Mouse (Mus musculus) intestine, embryonic 14.5 days (tissue): ENCODE results near the gene Serhl. TPM values are rescaled to one million over a fixed set of nuclear protein-coding genes. Genes with fewer than 3 reads are reported as not detected.
"Not testable (repeated sequence)": the region's sequence is repeated elsewhere in the genome, so short reads cannot be mapped to it uniquely, and the experiment has no call there.

Experiments
- ATAC-seq: fragments of 200-750 bp; cut with Nextera tagmentation; replicated peaks from 2 replicates; pipeline ENCODE4 v1.8.0; 2017; ENCODE audit warnings: low read depth, moderate number of reproducible peaks, moderate TSS enrichment, moderate library complexity; ENCODE audit not compliant: low FRiP score, low TSS enrichment
- DNase-seq: peaks from one replicate; pipeline ENCODE4 v3.0.0-alpha.2; 2018; ENCODE audit warnings: low spot score
- H3K27ac ChIP-seq: fragments of 300-500 bp; sonication (generic); 2 replicates; pipeline ENCODE4 v1.5.1; 2014; ENCODE audit warnings: low read depth, mild to moderate bottlenecking, control low read depth
- H3K27me3 ChIP-seq: fragments of 300-500 bp; sonication (generic); replicated peaks from 2 replicates; pipeline ENCODE4 v1.6.1; 2014; ENCODE audit warnings: low read length, control low read depth; ENCODE audit not compliant: control insufficient read depth, insufficient read depth
- H3K36me3 ChIP-seq: fragments of 300-500 bp; sonication (generic); 2 replicates; pipeline ENCODE4 v1.6.1; 2014; ENCODE audit warnings: low read length, control low read depth; ENCODE audit not compliant: control insufficient read depth, insufficient read depth
- H3K4me1 ChIP-seq: fragments of 300-500 bp; sonication (generic); replicated peaks from 2 replicates; pipeline ENCODE4 v1.6.1; 2014; ENCODE audit warnings: low read length, control low read depth, mixed read lengths; ENCODE audit not compliant: control insufficient read depth, insufficient read depth
- H3K4me2 ChIP-seq: fragments of 300-500 bp; sonication (generic); 2 replicates; pipeline ENCODE4 v1.6.1; 2014; ENCODE audit warnings: low read length
- H3K4me3 ChIP-seq: fragments of 300-500 bp; sonication (generic); 2 replicates; pipeline ENCODE4 v1.5.1; 2014; ENCODE audit warnings: low read depth, low read length, control low read depth, mixed read lengths
- H3K9ac ChIP-seq: fragments of 300-500 bp; sonication (generic); 2 replicates; pipeline ENCODE4 v1.6.1; 2014; ENCODE audit warnings: mild to moderate bottlenecking, low read length
- H3K9me3 ChIP-seq: fragments of 300-500 bp; sonication (generic); 2 replicates; pipeline ENCODE4 v1.6.1; 2016; ENCODE audit warnings: low read length, control low read depth; ENCODE audit not compliant: control insufficient read depth
- WGBS: fragments of 180-500 bp; shearing (Covaris S2); extraction: QIAGEN DNeasy Blood & Tissue Kit; methylation state at CpG from one replicate; pipeline ENCODE4 v1.1.7; 2014; 5-methylcytosine and 5-hydroxymethylcytosine counted together
- polyA plus RNA-seq: library from polyadenylated mRNA; unstranded; fragments of >200 nt; fragmentation: Nextera tagmentation; extraction: Ambion mirVana; gene quantifications from 2 replicates; pipeline ENCODE4 v1.2.1, GENCODE M21; 2014

The Serhl gene
- polyA plus RNA-seq, 1 experiment from 2014 or later: 71.9 TPM

GRCm38 (mm10) chr15:83055569-83055968, 33.7 kb upstream of the Serhl start:
- H3K9me3 ChIP-seq: no peaks in the 10 kb centered on the region
- no peak overlapping the region for H3K4me2 ChIP-seq
- H3K4me3 ChIP-seq: no peak overlapping the region
- peaks cover 8% of the 10 kb centered on the region for H3K4me1 ChIP-seq
- DNase-seq: no peak
- no peaks in the 10 kb centered on the region for H3K36me3 ChIP-seq
- H3K27me3 ChIP-seq: no peaks in the 10 kb centered on the region
- ATAC-seq: no peak
- no peak overlapping the region for H3K27ac ChIP-seq
- no peak overlapping the region for H3K9ac ChIP-seq
- 54% methylated on average over 5 of the region's 5 CpGs for WGBS

- Histone ChIP-seq H3K27ac (no peak overlapping the region), H3K9ac (peak overlapping the region; percentile 22), H3K4me2 (peak overlapping the region; percentile 74), H3K36me3 (no peaks in the 10 kb centered on the region), H3K4me1 (peaks cover 8% of the 10 kb centered on the region), H3K9me3 (no peaks in the 10 kb centered on the region), H3K4me3 (peak overlapping the region; percentile 31), H3K27me3 (no peaks in the 10 kb centered on the region)
- ATAC-seq: no peak
- WGBS: under 1% methylated on average over 29 of the region's 29 CpGs
- DNase-seq: peak; percentile 72
Observed at GRCm38 (mm10) chr15:83056378-83057083, 32.8 kb upstream of the Serhl start.

GRCm38 (mm10) chr15:83057533-83057932, 31.8 kb upstream of the Serhl start:
- Histone ChIP-seq H3K4me2 (no peak overlapping the region), H3K9me3 (no peaks in the 10 kb centered on the region), H3K4me3 (no peak overlapping the region), H3K4me1 (peaks cover 8% of the 10 kb centered on the region), H3K27me3 (no peaks in the 10 kb centered on the region), H3K9ac (no peak overlapping the region), H3K27ac (no peak overlapping the region), H3K36me3 (no peaks in the 10 kb centered on the region)
- no peak for DNase-seq
- 69% methylated on average over 8 of the region's 8 CpGs for WGBS
- ATAC-seq: no peak

- Histone ChIP-seq H3K36me3 (no peaks in the 10 kb centered on the region), H3K4me2 (no peak overlapping the region), H3K9me3 (no peaks in the 10 kb centered on the region), H3K4me3 (no peak overlapping the region), H3K9ac (no peak overlapping the region), H3K27me3 (no peaks in the 10 kb centered on the region), H3K27ac (no peak overlapping the region), H3K4me1 (peaks cover 8% of the 10 kb centered on the region)
- 55% methylated on average over 5 of the region's 5 CpGs for WGBS
- ATAC-seq (no peak), DNase-seq (no peak)
Observed at GRCm38 (mm10) chr15:83059233-83059660, 30.1 kb upstream of the Serhl start.

- WGBS: 14% methylated on average over 5 of the region's 5 CpGs
- no peak overlapping the region for H3K9ac ChIP-seq
- no peaks in the 10 kb centered on the region for H3K27me3 ChIP-seq
- no peak overlapping the region for H3K27ac ChIP-seq
- no peak overlapping the region for H3K4me3 ChIP-seq
- no peaks in the 10 kb centered on the region for H3K9me3 ChIP-seq
- H3K4me1 ChIP-seq: peaks cover under 1% of the 10 kb centered on the region; the same call in 1 of the 2 replicates
- H3K36me3 ChIP-seq: no peaks in the 10 kb centered on the region
- no peak overlapping the region for H3K4me2 ChIP-seq
- DNase-seq (no peak), ATAC-seq (no peak)
Observed at GRCm38 (mm10) chr15:83061689-83062088, 27.6 kb upstream of the Serhl start.

- DNase-seq, H3K4me2 ChIP-seq, H3K27me3 ChIP-seq, H3K4me1 ChIP-seq, H3K36me3 ChIP-seq, ATAC-seq, H3K27ac ChIP-seq, H3K9ac ChIP-seq, H3K4me3 ChIP-seq, H3K9me3 ChIP-seq: not testable (repeated sequence)
- 81% methylated on average over 2 of the region's 2 CpGs for WGBS
Observed at GRCm38 (mm10) chr15:83062582-83062981, 26.7 kb upstream of the Serhl start.

GRCm38 (mm10) chr15:83065543-83065942, 23.8 kb upstream of the Serhl start:
- Histone ChIP-seq H3K9ac (no peak overlapping the region), H3K36me3 (no peaks in the 10 kb centered on the region), H3K4me1 (no peaks in the 10 kb centered on the region), H3K9me3 (no peaks in the 10 kb centered on the region), H3K27me3 (no peaks in the 10 kb centered on the region), H3K27ac (no peak overlapping the region), H3K4me3 (no peak overlapping the region), H3K4me2 (no peak overlapping the region)
- DNase-seq: no peak
- ATAC-seq: no peak
- 73% methylated on average over 4 of the region's 4 CpGs for WGBS

GRCm38 (mm10) chr15:83068270-83068669, 21.0 kb upstream of the Serhl start:
- H3K9ac ChIP-seq: no peak overlapping the region
- no peak overlapping the region for H3K4me2 ChIP-seq
- no peaks in the 10 kb centered on the region for H3K27me3 ChIP-seq
- H3K4me3 ChIP-seq: no peak overlapping the region
- 94% methylated on average over 5 of the region's 5 CpGs for WGBS
- ATAC-seq (no peak), DNase-seq (no peak)
- no peaks in the 10 kb centered on the region for H3K9me3 ChIP-seq
- H3K27ac ChIP-seq: no peak overlapping the region
- no peaks in the 10 kb centered on the region for H3K4me1 ChIP-seq
- H3K36me3 ChIP-seq: no peaks in the 10 kb centered on the region

- no peaks in the 10 kb centered on the region for H3K4me1 ChIP-seq
- H3K4me3 ChIP-seq: no peak overlapping the region
- no peak overlapping the region for H3K27ac ChIP-seq
- H3K27me3 ChIP-seq: no peaks in the 10 kb centered on the region
- no peak overlapping the region for H3K9ac ChIP-seq
- H3K9me3 ChIP-seq: no peaks in the 10 kb centered on the region
- ATAC-seq: no peak
- DNase-seq: no peak
- no peaks in the 10 kb centered on the region for H3K36me3 ChIP-seq
- H3K4me2 ChIP-seq: no peak overlapping the region
- WGBS: 41% methylated on average over 3 of the region's 3 CpGs
Observed at GRCm38 (mm10) chr15:83070942-83071341, 18.4 kb upstream of the Serhl start.
